Mouse (Mus musculus) kidney, adult 2 months (tissue): ENCODE measurements at regions not wholly inside any gene's neighbourhood (a gene's known extent, or its start where the extent isn't known, plus 50 kb on each side); places are given as distances from the start of the nearest gene placed in this dataset.

Experiments
- DNase-seq: peaks from one replicate; pipeline ENCODE4 v3.0.0; 2021
- H3K27ac ChIP-seq: fragments of 200-500 bp; 2 replicates; pipeline ENCODE4 v1.5.1; 2012; ENCODE audit warnings: low read depth, low read length, control low read depth, inconsistent platforms; ENCODE audit not compliant: insufficient read depth
- H3K27me3 ChIP-seq: fragments of 200-500 bp; replicated peaks from 2 replicates; pipeline ENCODE4 v1.6.1; 2012; ENCODE audit warnings: mild to moderate bottlenecking, moderate library complexity, low read length, inconsistent platforms; ENCODE audit not compliant: control insufficient read depth, insufficient read depth
- H3K36me3 ChIP-seq: fragments of 200-500 bp; 2 replicates; pipeline ENCODE4 v1.6.1; 2012; ENCODE audit warnings: mild to moderate bottlenecking, moderate library complexity, low read length, inconsistent platforms; ENCODE audit not compliant: control insufficient read depth, insufficient read depth
- H3K4me1 ChIP-seq: fragments of 200-500 bp; 2 replicates; pipeline ENCODE4 v1.6.1; 2011; ENCODE audit warnings: low read length; ENCODE audit not compliant: control insufficient read depth, insufficient read depth
- H3K4me3 ChIP-seq: fragments of 200-500 bp; 2 replicates; pipeline ENCODE4 v1.5.1; 2011; ENCODE audit warnings: mild to moderate bottlenecking, low read depth, low read length, control low read depth; ENCODE audit not compliant: insufficient read depth
- CTCF ChIP-seq: fragments of 200-500 bp; conservative IDR thresholded peaks from 2 replicates; pipeline ENCODE4 v1.5.1; 2011; ENCODE audit warnings: low read depth, mild to moderate bottlenecking, control low read depth, low read length, moderate library complexity, mixed read lengths; ENCODE audit not compliant: insufficient read depth, insufficient read length
- POLR2A ChIP-seq: fragments of 200-500 bp; IDR thresholded peaks from one replicate; pipeline ENCODE4 v1.6.1; 2011; ENCODE audit warnings: low read depth, low read length, control low read depth
- WGBS: fragments of 180-500 bp; shearing (Covaris S2); methylation state at CpG from one replicate; pipeline ENCODE4 v1.1.7; 2018; 5-methylcytosine and 5-hydroxymethylcytosine counted together

GRCm38 (mm10) chr13:118967707-118968106 lies 298.1 kb downstream of the Fgf10 start:
- Histone ChIP-seq H3K27ac (no peak overlapping the region), H3K4me3 (no peak overlapping the region), H3K4me1 (no peaks in the 10 kb centered on the region), H3K27me3 (no peaks in the 10 kb centered on the region), H3K36me3 (no peaks in the 10 kb centered on the region)
- 50% methylated on average over 4 of the region's 4 CpGs for WGBS
- no peak for DNase-seq
- TF ChIP-seq CTCF: no peak
- no peak for TF ChIP-seq POLR2A

GRCm38 (mm10) chr13:118975008-118975407 lies 305.4 kb downstream of the Fgf10 start:
- no peak overlapping the region for H3K27ac ChIP-seq
- H3K27me3 ChIP-seq: no peaks in the 10 kb centered on the region; the same call in 1 of the 2 replicates
- H3K4me3 ChIP-seq: no peak overlapping the region
- TF ChIP-seq POLR2A: no peak
- no peak for DNase-seq
- H3K36me3 ChIP-seq: no peaks in the 10 kb centered on the region
- H3K4me1 ChIP-seq: no peaks in the 10 kb centered on the region

GRCm38 (mm10) chr13:118975519-118975918 lies 305.9 kb downstream of the Fgf10 start:
- Histone ChIP-seq H3K4me3 (no peak overlapping the region), H3K27me3 (no peaks in the 10 kb centered on the region; the same call in 1 of the 2 replicates), H3K4me1 (no peaks in the 10 kb centered on the region), H3K27ac (no peak overlapping the region), H3K36me3 (no peaks in the 10 kb centered on the region)
- TF ChIP-seq POLR2A: no peak
- TF ChIP-seq CTCF: no peak
- 35% methylated on average over 1 of the region's 1 CpGs for WGBS
- no peak for DNase-seq

- WGBS: 47% methylated on average over 5 of the region's 5 CpGs
- no peak for DNase-seq
- TF ChIP-seq POLR2A (no peak), CTCF (no peak)
- Histone ChIP-seq H3K36me3 (no peaks in the 10 kb centered on the region), H3K4me3 (no peak overlapping the region), H3K4me1 (no peaks in the 10 kb centered on the region), H3K27ac (no peak overlapping the region), H3K27me3 (no peaks in the 10 kb centered on the region; the same call in 1 of the 2 replicates)
Measured at GRCm38 (mm10) chr13:118979505-118979904, 309.9 kb downstream of the Fgf10 start.

DNA sequence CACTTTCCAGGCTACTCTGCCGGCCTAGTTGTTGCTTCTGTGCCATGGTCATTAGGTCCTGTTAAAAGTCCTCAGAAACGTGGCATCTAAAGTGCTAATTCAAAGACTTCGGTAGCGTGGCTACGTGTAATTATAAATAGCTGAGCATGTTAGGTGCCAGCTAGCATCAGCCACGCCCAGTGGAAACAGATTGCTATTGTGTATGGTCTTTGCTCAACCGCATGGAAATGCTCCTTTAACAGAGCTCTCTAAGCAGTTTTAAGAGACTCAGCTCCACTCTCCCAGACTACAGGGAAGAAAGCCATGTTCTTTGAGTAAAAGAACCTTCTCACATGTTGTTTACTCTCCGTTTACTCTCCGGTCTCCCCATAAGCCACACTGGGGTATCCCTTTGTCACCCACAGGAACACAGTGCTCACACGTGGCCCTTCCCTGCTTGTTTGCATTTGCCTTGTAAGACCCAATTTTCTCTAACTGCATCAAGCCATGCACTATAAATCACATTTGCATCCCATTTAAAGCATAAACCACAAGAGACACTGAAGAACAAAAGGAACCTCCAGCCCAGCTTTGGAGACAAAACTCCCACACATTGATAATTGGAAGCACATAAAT lies 311.7 kb downstream of the Fgf10 start:
- no peak overlapping the region for H3K27ac ChIP-seq
- TF ChIP-seq CTCF: no peak
- TF ChIP-seq POLR2A: no peak
- H3K36me3 ChIP-seq: no peaks in the 10 kb centered on the region

DNA sequence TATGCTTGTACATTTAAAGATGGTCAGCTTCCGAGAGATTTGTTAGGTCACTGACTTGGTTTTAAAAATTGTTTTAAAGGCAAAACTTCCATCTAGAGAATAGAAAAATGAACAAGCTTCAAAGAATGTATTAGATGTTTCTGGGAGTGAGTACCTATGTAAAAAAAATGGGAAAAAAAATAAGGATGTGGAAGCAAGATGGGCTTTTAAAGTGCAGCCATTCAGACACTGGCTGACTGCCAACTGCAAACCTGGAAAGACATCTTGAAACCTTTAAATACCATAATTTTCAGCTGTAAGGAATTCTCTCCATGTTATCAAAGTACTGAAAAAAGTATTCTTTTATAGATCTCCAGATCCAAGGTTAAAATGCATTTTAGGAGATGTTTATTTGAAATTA lies 315.7 kb downstream of the Fgf10 start:
- no peaks in the 10 kb centered on the region for H3K36me3 ChIP-seq
- DNase-seq: no peak
- TF ChIP-seq CTCF: no peak
- TF ChIP-seq POLR2A: no peak
- no peaks in the 10 kb centered on the region for H3K27me3 ChIP-seq
- WGBS: 89% methylated on average over 1 of the region's 1 CpGs
- H3K4me1 ChIP-seq: no peaks in the 10 kb centered on the region
- H3K4me3 ChIP-seq: no peak overlapping the region
- H3K27ac ChIP-seq: no peak overlapping the region

More for the DNA sequence above, 311.7 kb downstream of the Fgf10 start:
- no peak for DNase-seq
- Histone ChIP-seq H3K4me1 (no peaks in the 10 kb centered on the region), H3K27me3 (no peaks in the 10 kb centered on the region; the same call in 1 of the 2 replicates), H3K4me3 (no peak overlapping the region)
- WGBS: 42% methylated on average over 10 of the region's 10 CpGs

GRCm38 (mm10) chr13:119025305-119025975 lies 355.8 kb downstream of the Fgf10 start:
- no peak for DNase-seq
- TF ChIP-seq POLR2A: no peak
- Histone ChIP-seq H3K4me3 (no peak overlapping the region), H3K27ac (no peak overlapping the region), H3K4me1 (no peaks in the 10 kb centered on the region), H3K36me3 (no peaks in the 10 kb centered on the region), H3K27me3 (no peaks in the 10 kb centered on the region)
- 79% methylated on average over 6 of the region's 6 CpGs for WGBS
